Mouse (Mus musculus): Measurements from ENCODE around the gene Opcml.

GRCm38 (mm10) chr9:28571682-28572081 is 781.1 kb downstream of the Opcml start:
- TF ChIP-seq MYOD1 (IDR thresholded peaks at IDR 0.05; ENCODE audit: control insufficient read depth in 1 of 3, insufficient read length in 2 of 3, low read depth in 2 of 3): no peak
- no peak for TF ChIP-seq POLR2A (IDR thresholded peaks at IDR 0.05; ENCODE audit: insufficient read length, low read depth)
- TF ChIP-seq POLR2AphosphoS2 (IDR thresholded peaks at IDR 0.05; ENCODE audit: insufficient read length, low read depth): no peak
- no peak for TF ChIP-seq CEBPB (IDR thresholded peaks at IDR 0.05; ENCODE audit: insufficient read depth, poor library complexity, severe bottlenecking)
- TF ChIP-seq MYOG (IDR thresholded peaks at IDR 0.05; ENCODE audit: control insufficient read depth in 1 of 3, insufficient read depth in 1 of 3, insufficient read length in 2 of 3, low read depth in 2 of 3): no peak
- TF ChIP-seq USF1 (IDR thresholded peaks at IDR 0.05; ENCODE audit: low read depth): no peak
- no peak for TF ChIP-seq MAX (IDR thresholded peaks at IDR 0.05; ENCODE audit: low read depth)
- TF ChIP-seq E2F4 (IDR thresholded peaks at IDR 0.05; ENCODE audit: insufficient read depth): no peak
- TF ChIP-seq SRF (IDR thresholded peaks at IDR 0.05; ENCODE audit: control insufficient read depth, insufficient read length, low read depth): no peak
- TF ChIP-seq REST (IDR thresholded peaks at IDR 0.05; ENCODE audit: insufficient read depth, insufficient read length): no peak
- TF ChIP-seq TCF3 (IDR thresholded peaks at IDR 0.05; ENCODE audit: insufficient read length, low read depth): no peak
- TF ChIP-seq TCF12 (IDR thresholded peaks at IDR 0.05; ENCODE audit: insufficient read depth, poor library complexity, severe bottlenecking): no peak
